12 mouse cellular contexts compared by ENCODE assay signal in genomic region chr2:116055686-116056620, GRCm38 (mm10). TPM values are rescaled to one million over a fixed set of nuclear protein-coding genes. Genes with fewer than 3 reads are reported as not detected.
DNase-seq lines count a peak whose midpoint lies in the region; ATAC-seq and TF ChIP-seq lines count a peak whose summit lies in the region.
"Had no signal": no experiment of that assay in that cellular context is flagged by ENCODE, and none has a peak within 500 bp of the region (broad histone marks: within the 10 kb centered on the region; RNA-seq: fewer than 3 reads in every experiment).

No protein-coding gene starts in this region.

- intact Hi-C loops in heart, postnatal 14 days (cut with DNase I), result no loop called here

- H3K27ac ChIP-seq in heart, embryonic 14.5 days (replicated peaks in 1 of 2; ENCODE audit: control insufficient read depth in 1 of 2, insufficient read depth in 1 of 2, low read depth in 2 of 2, low read length in 2 of 2), result peak overlapping the region; percentile 20 to 53; a peak in 3 of 4 replicates
- no peak overlapping the region for H3K27ac ChIP-seq in embryonic facial prominence, embryonic 13.5 days
- H3K27ac ChIP-seq in hindbrain, embryonic 13.5 days, result peak overlapping the region; percentile 99
- H3K27ac ChIP-seq in midbrain, postnatal 0 days (ENCODE audit: low read depth, low read length), result peak overlapping the region; percentile 2; the same call in 1 of the 2 replicates
- H3K27ac ChIP-seq in layer of hippocampus, adult 2 months, result no peak overlapping the region
- H3K27ac ChIP-seq: limb, embryonic 13.5 days had no signal

- peak overlapping the region; percentile 93 for H3K4me2 ChIP-seq in heart, embryonic 14.5 days (ENCODE audit: low read length)
- peak overlapping the region; percentile 72 for H3K4me2 ChIP-seq in embryonic facial prominence, embryonic 13.5 days
- H3K4me2 ChIP-seq in hindbrain, embryonic 13.5 days, result peak overlapping the region; percentile 87
- H3K4me2 ChIP-seq in midbrain, postnatal 0 days (ENCODE audit: low read depth, low read length, poor library complexity, severe bottlenecking), result peak overlapping the region; percentile 74
- H3K4me2 ChIP-seq: limb, embryonic 13.5 days had no signal

- peak overlapping the region in 1 of 2 experiments; percentile 23; a peak in 3 of 4 replicates for H3K4me3 ChIP-seq in heart, embryonic 14.5 days (ENCODE audit: control insufficient read depth in 1 of 2, insufficient read depth in 1 of 2, low read depth in 1 of 2, low read length in 2 of 2)
- peak overlapping the region; percentile 25; the same call in 1 of the 2 replicates for H3K4me3 ChIP-seq in embryonic facial prominence, embryonic 13.5 days
- peak overlapping the region; percentile 83 for H3K4me3 ChIP-seq in hindbrain, embryonic 13.5 days
- H3K4me3 ChIP-seq in midbrain, postnatal 0 days (ENCODE audit: low read depth, low read length), result peak overlapping the region; percentile 56
- H3K4me3 ChIP-seq in layer of hippocampus, adult 2 months, result no peak overlapping the region
- H3K4me3 ChIP-seq: limb, embryonic 13.5 days had no signal

- no peak for TF ChIP-seq CTCF in midbrain, postnatal 0 days (IDR thresholded peaks at IDR 0.05)
- TF ChIP-seq CTCF in layer of hippocampus, adult 2 months (conservative IDR thresholded peaks at IDR 0.05), result no peak

- H3K4me1 ChIP-seq in heart, embryonic 14.5 days (ENCODE audit: control insufficient read depth in 2 of 2, insufficient read depth in 2 of 2, low read length in 2 of 2), result peaks cover 21 to 71% of the 10 kb centered on the region in 2 experiments
- H3K4me1 ChIP-seq in embryonic facial prominence, embryonic 13.5 days, result peaks cover 28% of the 10 kb centered on the region
- H3K4me1 ChIP-seq in hindbrain, embryonic 13.5 days (replicated peaks), result peaks cover 77% of the 10 kb centered on the region
- no peaks in the 10 kb centered on the region for H3K4me1 ChIP-seq in midbrain, postnatal 0 days (ENCODE audit: insufficient read depth, low read length)

- WGBS in heart, embryonic 14.5 days, result 42% methylated on average over 13 of the region's 13 CpGs
- 55% methylated on average over 13 of the region's 13 CpGs for WGBS in embryonic facial prominence, embryonic 13.5 days
- WGBS in hindbrain, embryonic 13.5 days, result 30% methylated on average over 13 of the region's 13 CpGs
- 48% methylated on average over 13 of the region's 13 CpGs for WGBS in midbrain, postnatal 0 days

- peak overlapping the region; percentile 64 for H3K9ac ChIP-seq in heart, embryonic 14.5 days (ENCODE audit: low read length)
- 0 out of 2 replicates have a peak overlapping the region, but pooled peaks have one; percentile 36 for H3K9ac ChIP-seq in embryonic facial prominence, embryonic 13.5 days
- H3K9ac ChIP-seq in hindbrain, embryonic 13.5 days, result peak overlapping the region; percentile 100
- H3K9ac ChIP-seq in midbrain, postnatal 0 days (replicated peaks; ENCODE audit: low read length, poor library complexity, severe bottlenecking), result peak overlapping the region; percentile 37
- H3K9ac ChIP-seq: limb, embryonic 13.5 days had no signal

- ATAC-seq in heart, embryonic 14.5 days (ENCODE audit: insufficient number of reproducible peaks, insufficient read depth, low FRiP score, low read depth), result no peak
- no peak for ATAC-seq in embryonic facial prominence, embryonic 13.5 days (ENCODE audit: insufficient number of reproducible peaks, insufficient read depth, low FRiP score, low TSS enrichment, low read depth)
- no peak; the same call in 1 of the 2 replicates for ATAC-seq in hindbrain, embryonic 13.5 days (ENCODE audit: low FRiP score)
- ATAC-seq in midbrain, postnatal 0 days (ENCODE audit: low FRiP score), result no peak

- H3K27me3 ChIP-seq in heart, embryonic 14.5 days (ENCODE audit: control insufficient read depth, insufficient read depth, low read length), result no peaks in the 10 kb centered on the region
- H3K27me3 ChIP-seq in embryonic facial prominence, embryonic 13.5 days, result peaks cover 54% of the 10 kb centered on the region
- no peaks in the 10 kb centered on the region for H3K27me3 ChIP-seq in hindbrain, embryonic 13.5 days
- 0 out of 2 replicates have a peak, but pooled peaks cover 4% of the 10 kb centered on the region for H3K27me3 ChIP-seq in midbrain, postnatal 0 days (ENCODE audit: insufficient read depth, low read length)
- H3K27me3 ChIP-seq: CH12.LX had no signal

- no peak for DNase-seq in heart, postnatal 14 days
- no peak for DNase-seq in midbrain, postnatal 0 days (ENCODE audit: low spot score)
- DNase-seq in layer of hippocampus, adult 2 months (ENCODE audit: low spot score in 2 of 2), result no peak
- DNase-seq in frontal cortex, postnatal 10 days (ENCODE audit: low spot score in 2 of 2), result no peak
- no peak for DNase-seq in T-cell, adult 2 months (ENCODE audit: low spot score)
- DNase-seq: cerebellum, postnatal 10 days; gastrocnemius, postnatal 10 days had no signal

- no peaks in the 10 kb centered on the region for H3K9me3 ChIP-seq in heart, embryonic 14.5 days (ENCODE audit: control insufficient read depth, low read length)
- no peaks in the 10 kb centered on the region for H3K9me3 ChIP-seq in embryonic facial prominence, embryonic 13.5 days
- H3K9me3 ChIP-seq in hindbrain, embryonic 13.5 days, result no peaks in the 10 kb centered on the region
- no peaks in the 10 kb centered on the region for H3K9me3 ChIP-seq in midbrain, postnatal 0 days (ENCODE audit: low read length)
- H3K9me3 ChIP-seq: limb, embryonic 13.5 days had no signal

- H3K36me3 ChIP-seq in heart, embryonic 14.5 days (ENCODE audit: control insufficient read depth, insufficient read depth, low read length), result peaks cover 35% of the 10 kb centered on the region
- no peaks in the 10 kb centered on the region for H3K36me3 ChIP-seq in embryonic facial prominence, embryonic 13.5 days
- peaks cover 9% of the 10 kb centered on the region for H3K36me3 ChIP-seq in hindbrain, embryonic 13.5 days
- no peaks in the 10 kb centered on the region for H3K36me3 ChIP-seq in midbrain, postnatal 0 days (ENCODE audit: insufficient read depth, low read length)
- H3K36me3 ChIP-seq: limb, embryonic 13.5 days had no signal

RNA-seq across cellular contexts. Expression of gene Meis2, which starts 9.7 kb away (rescaled TPM):
- polyA plus RNA-seq in heart, embryonic 14.5 days (2014; fragmentation: Nextera tagmentation; extraction: Ambion mirVana), result 30.8 and 30.9 TPM in 2 replicates
- 10 to 100 TPM; 19.9 to 21.3 TPM for total RNA-seq in heart, postnatal 14 days (2021)
- polyA plus RNA-seq in embryonic facial prominence, embryonic 13.5 days (2015; fragmentation: Nextera tagmentation; extraction: Ambion mirVana), result 43.1 and 45.6 TPM in 2 replicates
- polyA plus RNA-seq in hindbrain, embryonic 13.5 days (2015; fragmentation: Nextera tagmentation; extraction: Ambion mirVana), result 139 and 175 TPM in 2 replicates
- total RNA-seq in midbrain, postnatal 0 days (2014; rRNA removed), result 121 and 147 TPM in 2 replicates
- polyA plus RNA-seq in midbrain, postnatal 0 days (2015; fragmentation: Nextera tagmentation; extraction: Ambion mirVana), result 52.1 and 58.3 TPM in 2 replicates
- 10 to 100 TPM; 43.2 to 45.9 TPM for total RNA-seq in layer of hippocampus, adult 2 months (2021)
- total RNA-seq: CH12.LX had no signal

Comparison
In these comparisons a context has a peak if more than half of its experiments do, and no peak if none do; other contexts are left out.
1. H3K27ac ChIP-seq: peak in heart, embryonic 14.5 days (2 of 2), hindbrain, embryonic 13.5 days (single experiment) and midbrain, postnatal 0 days (single experiment); none in embryonic facial prominence, embryonic 13.5 days (single experiment) and layer of hippocampus, adult 2 months (single experiment).
2. H3K9ac ChIP-seq: peak in every context shown above with its lines; median percentile 100 in hindbrain, embryonic 13.5 days; 64 in heart, embryonic 14.5 days; 37 in midbrain, postnatal 0 days; 36 in embryonic facial prominence, embryonic 13.5 days.
3. Peak in every context shown above with its lines, with median percentiles within 50 percentile points of each other: H3K4me2 ChIP-seq.